Mouse (Mus musculus) MEL (cell line): ENCODE data around the gene P2rx3. TPM values are rescaled to one million over a fixed set of nuclear protein-coding genes. Genes with fewer than 3 reads are reported as not detected.
A peak's percentile ranks its signal among the peaks of the same experiment; 100 is the strongest.

ENCODE experiments used
- DNase-seq: peaks from one replicate; pipeline ENCODE4 v3.0.0; 2011; ENCODE audit warnings: low read depth, low spot score
- H3K27ac ChIP-seq: 2 replicates; pipeline ENCODE4 v1.5.1; 2012; ENCODE audit warnings: low read depth, mild to moderate bottlenecking, control low read depth, low read length, moderate library complexity; ENCODE audit not compliant: control insufficient read depth
- H3K27me3 ChIP-seq, 2 experiments: fragments of 150-350 bp in 1 of 2; sonication (generic) in 1 of 2; 2 replicates each; pipeline ENCODE4 v1.6.1; 2012; ENCODE audit warnings: low read length in 2 of 2, mild to moderate bottlenecking in 2 of 2, improper control_type of control experiment in 1 of 2, moderate library complexity in 1 of 2; ENCODE audit not compliant: insufficient read depth in 2 of 2, control insufficient read depth in 1 of 2
- H3K36me3 ChIP-seq, 2 experiments: 2 replicates each; pipeline ENCODE4 v1.6.1; 2012 to 2014; ENCODE audit warnings: low read length in 2 of 2, improper control_type of control experiment in 1 of 2, inconsistent platforms in 1 of 2, mild to moderate bottlenecking in 1 of 2; ENCODE audit not compliant: insufficient read depth in 2 of 2, control insufficient read depth in 1 of 2
- H3K4me1 ChIP-seq, 2 experiments: fragments of 150-350 bp in 1 of 2; sonication (generic) in 1 of 2; 2 replicates each; pipeline ENCODE4 v1.6.1; 2012; ENCODE audit warnings: low read length in 2 of 2, improper control_type of control experiment in 1 of 2, mild to moderate bottlenecking in 1 of 2; ENCODE audit not compliant: insufficient read depth in 2 of 2, control insufficient read depth in 1 of 2
- H3K4me3 ChIP-seq, 2 experiments: fragments of 150-350 bp in 1 of 2; sonication (generic) in 1 of 2; 2 replicates each; pipeline ENCODE4 v1.5.1; 2012; ENCODE audit warnings: low read depth in 2 of 2, low read length in 2 of 2, mild to moderate bottlenecking in 2 of 2, moderate library complexity in 2 of 2, control low read depth in 1 of 2, improper control_type of control experiment in 1 of 2; ENCODE audit not compliant: control insufficient read depth in 1 of 2, insufficient read depth in 1 of 2
- H3K79me2 ChIP-seq: 2 replicates; pipeline ENCODE4 v1.6.1; 2012; ENCODE audit warnings: mild to moderate bottlenecking, low read length, moderate library complexity; ENCODE audit not compliant: control insufficient read depth, poor library complexity, insufficient read depth
- H3K9ac ChIP-seq: 2 replicates; pipeline ENCODE4 v1.6.1; 2012; ENCODE audit warnings: low read depth, mild to moderate bottlenecking, control low read depth, low read length, moderate library complexity; ENCODE audit not compliant: control insufficient read depth, poor library complexity, severe bottlenecking
- H3K9me3 ChIP-seq: fragments of 150-350 bp; sonication (generic); replicated peaks from 2 replicates; pipeline ENCODE4 v1.6.1; 2012; ENCODE audit warnings: mild to moderate bottlenecking, low read length, improper control_type of control experiment, moderate library complexity; ENCODE audit not compliant: insufficient read depth
- CHD1 ChIP-seq: IDR thresholded peaks from 2 replicates; pipeline ENCODE4 v1.6.1; 2012; ENCODE audit warnings: low read depth, mild to moderate bottlenecking, inconsistent platforms, low read length, improper control_type of control experiment
- CHD2 ChIP-seq: IDR thresholded peaks from 2 replicates; pipeline ENCODE4 v1.6.1; 2011; ENCODE audit warnings: low read length, improper control_type of control experiment
- CTCF ChIP-seq, 3 experiments: IDR thresholded peaks in 2 of 3; conservative IDR thresholded peaks in 1 of 3; 2 replicates each; pipeline ENCODE4 v1.5.1; 2011 to 2012; ENCODE audit warnings: low read length in 3 of 3, low read depth in 2 of 3, mild to moderate bottlenecking in 2 of 3, improper control_type of control experiment in 1 of 3, inconsistent platforms in 1 of 3, mixed read lengths in 1 of 3, moderate library complexity in 1 of 3; ENCODE audit not compliant: control insufficient read depth in 1 of 3, insufficient read depth in 1 of 3, poor library complexity in 1 of 3, severe bottlenecking in 1 of 3
- HCFC1 ChIP-seq: IDR thresholded peaks from 2 replicates; pipeline ENCODE4 v1.6.1; 2012; ENCODE audit warnings: low read depth, mild to moderate bottlenecking, inconsistent platforms, low read length, improper control_type of control experiment, moderate library complexity
- KAT2A ChIP-seq: conservative IDR thresholded peaks from 2 replicates; pipeline ENCODE4 v1.6.1; 2012; ENCODE audit warnings: low read depth, low read length, improper control_type of control experiment, inconsistent platforms
- NRF1 ChIP-seq: IDR thresholded peaks from 2 replicates; pipeline ENCODE4 v1.6.1; 2014; ENCODE audit warnings: low read depth, mild to moderate bottlenecking, inconsistent platforms, low read length, improper control_type of control experiment, moderate library complexity; ENCODE audit not compliant: poor library complexity, insufficient read depth, severe bottlenecking
- POLR2AphosphoS2 ChIP-seq: IDR thresholded peaks from 2 replicates; pipeline ENCODE4 v1.6.1; 2011; ENCODE audit warnings: low read length, improper control_type of control experiment
- RAD21 ChIP-seq: IDR thresholded peaks from 2 replicates; pipeline ENCODE4 v1.6.1; 2011; ENCODE audit warnings: mild to moderate bottlenecking, low read depth, low read length, improper control_type of control experiment
- SIN3A ChIP-seq: IDR thresholded peaks from 2 replicates; pipeline ENCODE4 v1.6.1; 2012; ENCODE audit warnings: low read length, improper control_type of control experiment, inconsistent platforms
- SMC3 ChIP-seq: IDR thresholded peaks from 2 replicates; pipeline ENCODE4 v1.6.1; 2011; ENCODE audit warnings: low read depth, low read length, improper control_type of control experiment
- TAL1 ChIP-seq: IDR thresholded peaks from 2 replicates; pipeline ENCODE4 v1.6.1; 2012; ENCODE audit warnings: mild to moderate bottlenecking, inconsistent platforms, low read length, moderate library complexity, mixed read lengths
- TBP ChIP-seq: IDR thresholded peaks from 2 replicates; pipeline ENCODE4 v1.8.0; 2011; ENCODE audit warnings: low read depth, low read length, improper control_type of control experiment
- USF2 ChIP-seq, 2 experiments: IDR thresholded peaks; 2 replicates each; pipeline ENCODE4 v1.6.1; 2011 to 2012; ENCODE audit warnings: improper control_type of control experiment in 2 of 2, low read length in 2 of 2, borderline replicate concordance in 1 of 2, inconsistent platforms in 1 of 2, low read depth in 1 of 2, mild to moderate bottlenecking in 1 of 2; ENCODE audit not compliant: insufficient read depth in 1 of 2
- ZC3H11A ChIP-seq: IDR thresholded peaks from 2 replicates; pipeline ENCODE4 v1.6.1; 2012; ENCODE audit warnings: low read depth, mild to moderate bottlenecking, inconsistent platforms, low read length, improper control_type of control experiment
- ZKSCAN1 ChIP-seq: IDR thresholded peaks from 2 replicates; pipeline ENCODE4 v1.6.1; 2012; ENCODE audit warnings: low read depth, mild to moderate bottlenecking, inconsistent platforms, low read length, improper control_type of control experiment, moderate library complexity
- ZMIZ1 ChIP-seq: IDR thresholded peaks from 2 replicates; pipeline ENCODE4 v1.6.1; 2012; ENCODE audit warnings: low read depth, mild to moderate bottlenecking, inconsistent platforms, low read length, improper control_type of control experiment, moderate library complexity
- ZNF384 ChIP-seq: IDR thresholded peaks from 2 replicates; pipeline ENCODE4 v1.6.1; 2012; ENCODE audit warnings: low read depth, mild to moderate bottlenecking, inconsistent platforms, low read length, improper control_type of control experiment
- polyA plus RNA-seq, 2 experiments: library from polyadenylated mRNA; stranded (reverse) in 1 of 2; unstranded in 1 of 2; fragments of >175 nt in 1 of 2; fragments of >200 nt in 1 of 2; gene quantifications; 2 replicates each; pipeline versions ENCODE4 v1.2.1 to v1.2.4; 2012; ENCODE audit warnings: low replicate concordance in 2 of 2, low read depth in 1 of 2; ENCODE audit not compliant: insufficient read length in 2 of 2, insufficient read depth in 1 of 2, missing spikeins in 1 of 2
- total RNA-seq: library from RNA; depleted of rRNA; stranded (reverse); fragments of 300-350 nt; gene quantifications from 2 replicates; pipeline ENCODE4 v1.2.3, GENCODE M21; 2012

Gene P2rx3
- total and polyA plus RNA-seq, 3 experiments: 0.36 TPM; not detected in 2

- no peaks in the 10 kb centered on the region for H3K79me2 ChIP-seq
- no peak overlapping the region for H3K9ac ChIP-seq
- no peaks in the 10 kb centered on the region for H3K27me3 ChIP-seq
- peaks cover 22 to 26% of the 10 kb centered on the region in 2 experiments for H3K4me1 ChIP-seq
- TF ChIP-seq ZKSCAN1: no peak
- no peak for TF ChIP-seq POLR2AphosphoS2
- no peak for TF ChIP-seq NRF1
- no peak for TF ChIP-seq HCFC1
- TF ChIP-seq ZMIZ1: no peak
- TF ChIP-seq SIN3A: no peak
- no peak for TF ChIP-seq TBP
- no peak for TF ChIP-seq CHD2
- no peak for TF ChIP-seq USF2 (IDR thresholded peaks at IDR 0.05; ENCODE audit: borderline replicate concordance in 1 of 2, insufficient read depth in 1 of 2, low read depth in 1 of 2, low read length in 2 of 2)
- no peak for TF ChIP-seq CTCF (IDR thresholded peaks at IDR 0.05 in 2 of 3, conservative IDR thresholded peaks at IDR 0.05 in 1 of 3; ENCODE audit: control insufficient read depth in 1 of 3, insufficient read depth in 1 of 3, low read depth in 2 of 3, low read length in 3 of 3, poor library complexity in 1 of 3, severe bottlenecking in 1 of 3)
- TF ChIP-seq RAD21: no peak
- no peak for DNase-seq
- H3K9me3 ChIP-seq: no peaks in the 10 kb centered on the region
- H3K4me3 ChIP-seq: no peak overlapping the region
- H3K36me3 ChIP-seq: peaks cover 0 to 31% of the 10 kb centered on the region in 2 experiments; a peak in 2 of 4 replicates
- H3K27ac ChIP-seq: no peak overlapping the region
Measured at GRCm38 (mm10) chr2:85009212-85009611, 28.1 kb downstream of the P2rx3 start.

DNA sequence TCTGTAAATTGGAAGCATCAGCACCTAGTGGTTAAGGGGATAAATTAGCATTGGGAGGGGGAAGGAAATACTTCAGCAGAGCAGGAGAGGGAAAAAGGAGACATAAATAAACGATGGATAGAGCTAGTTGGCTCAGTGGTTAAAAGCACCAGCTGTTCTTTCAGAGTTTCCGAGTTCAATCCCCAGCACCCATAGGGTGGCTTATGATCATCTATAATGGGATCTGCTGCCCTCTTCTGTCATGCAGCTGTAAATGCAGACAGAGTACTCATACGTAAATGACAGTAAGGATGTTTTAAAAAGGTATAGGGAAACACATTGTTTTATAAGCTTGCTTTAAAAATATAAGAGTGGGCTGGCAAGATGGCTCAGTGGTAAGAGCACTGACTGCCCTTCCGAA lies 29.5 kb downstream of the P2rx3 start:
- no peaks in the 10 kb centered on the region for H3K27me3 ChIP-seq
- peaks cover 0 to 19% of the 10 kb centered on the region in 2 experiments; a peak in 2 of 4 replicates for H3K36me3 ChIP-seq
- H3K9ac ChIP-seq: no peak overlapping the region
- peaks cover 14 to 15% of the 10 kb centered on the region in 2 experiments for H3K4me1 ChIP-seq
- DNase-seq: peak; percentile 76
- H3K9me3 ChIP-seq: no peaks in the 10 kb centered on the region
- H3K27ac ChIP-seq: no peak overlapping the region
- TF ChIP-seq ZNF384 (0 out of 2 replicates have a peak, but pooled peaks have one; percentile 10), SMC3 (peak; percentile 89), KAT2A (no peak), HCFC1 (no peak), ZC3H11A (peak; percentile 84), CHD1 (no peak), TAL1 (no peak), CTCF (IDR thresholded peaks at IDR 0.05 in 2 of 3, conservative IDR thresholded peaks at IDR 0.05 in 1 of 3; ENCODE audit: control insufficient read depth in 1 of 3, insufficient read depth in 1 of 3, low read depth in 2 of 3, low read length in 3 of 3, poor library complexity in 1 of 3, severe bottlenecking in 1 of 3) (peak; percentile 39 to 85 (median 82)), ZKSCAN1 (no peak), RAD21 (peak; percentile 85), CHD2 (no peak)
- no peak overlapping the region for H3K4me3 ChIP-seq
- no peaks in the 10 kb centered on the region for H3K79me2 ChIP-seq
